Mouse (Mus musculus): Measurements from ENCODE around the gene Slc43a2. TPM values are rescaled to one million over a fixed set of nuclear protein-coding genes. Genes with fewer than 3 reads are reported as not detected.

The Slc43a2 gene
- polyA plus RNA-seq, 1 experiment from 2014 or later = 3.2 TPM

DNA sequence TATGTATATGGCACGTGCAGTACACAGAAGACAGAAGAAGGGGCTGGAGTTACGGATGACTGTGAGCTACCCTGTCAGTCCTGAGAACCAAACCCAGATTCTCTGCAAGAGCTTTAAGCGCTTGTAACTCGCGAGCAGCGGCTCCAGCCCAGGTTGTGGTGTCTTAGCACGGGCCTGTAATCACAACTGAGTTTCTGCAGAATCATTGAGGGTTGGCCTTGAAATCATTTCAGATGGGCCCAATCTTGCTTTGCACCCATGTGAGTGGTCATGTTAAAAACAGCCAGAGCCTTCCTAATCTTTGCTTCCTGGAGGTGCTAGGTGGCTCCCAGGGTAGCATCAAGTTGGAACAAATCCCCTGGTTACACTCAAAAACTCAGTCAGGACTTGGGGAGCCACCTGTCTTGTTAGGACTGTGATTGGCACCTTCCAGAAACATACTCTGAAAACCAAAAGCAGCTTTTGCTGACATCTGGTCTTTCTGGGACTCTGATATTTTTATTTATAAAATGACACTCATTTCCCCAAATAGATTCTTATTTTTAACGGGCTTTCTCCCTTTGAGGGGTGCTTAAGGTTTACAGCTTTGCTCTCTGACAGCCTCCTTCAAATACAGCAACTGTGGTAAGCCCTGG, 28.5 kb downstream of the Slc43a2 start:
- Histone ChIP-seq H3K4me3 (ENCODE audit: low read depth, low read length) (no peak overlapping the region), H3K9ac (replicated peaks; ENCODE audit: low read length) (no peak overlapping the region), H3K27ac (replicated peaks; ENCODE audit: low read depth, low read length) (no peak overlapping the region), H3K4me2 (ENCODE audit: low read depth, low read length) (no peak overlapping the region), H3K9me3 (replicated peaks; ENCODE audit: control insufficient read depth, low read length) (no peaks in the 10 kb centered on the region), H3K4me1 (ENCODE audit: control insufficient read depth, insufficient read depth, low read length) (no peaks in the 10 kb centered on the region), H3K36me3 (replicated peaks; ENCODE audit: control insufficient read depth, insufficient read depth, low read depth, low read length) (no peaks in the 10 kb centered on the region), H3K27me3 (ENCODE audit: control insufficient read depth, insufficient read depth, low read length) (no peaks in the 10 kb centered on the region)
- no peak for ATAC-seq (replicated peaks; ENCODE audit: insufficient number of reproducible peaks, low FRiP score, low TSS enrichment, low read depth)
- DNase-seq (ENCODE audit: low spot score) = no peak
- WGBS = 89% methylated on average over 8 of the region's 8 CpGs

DNA sequence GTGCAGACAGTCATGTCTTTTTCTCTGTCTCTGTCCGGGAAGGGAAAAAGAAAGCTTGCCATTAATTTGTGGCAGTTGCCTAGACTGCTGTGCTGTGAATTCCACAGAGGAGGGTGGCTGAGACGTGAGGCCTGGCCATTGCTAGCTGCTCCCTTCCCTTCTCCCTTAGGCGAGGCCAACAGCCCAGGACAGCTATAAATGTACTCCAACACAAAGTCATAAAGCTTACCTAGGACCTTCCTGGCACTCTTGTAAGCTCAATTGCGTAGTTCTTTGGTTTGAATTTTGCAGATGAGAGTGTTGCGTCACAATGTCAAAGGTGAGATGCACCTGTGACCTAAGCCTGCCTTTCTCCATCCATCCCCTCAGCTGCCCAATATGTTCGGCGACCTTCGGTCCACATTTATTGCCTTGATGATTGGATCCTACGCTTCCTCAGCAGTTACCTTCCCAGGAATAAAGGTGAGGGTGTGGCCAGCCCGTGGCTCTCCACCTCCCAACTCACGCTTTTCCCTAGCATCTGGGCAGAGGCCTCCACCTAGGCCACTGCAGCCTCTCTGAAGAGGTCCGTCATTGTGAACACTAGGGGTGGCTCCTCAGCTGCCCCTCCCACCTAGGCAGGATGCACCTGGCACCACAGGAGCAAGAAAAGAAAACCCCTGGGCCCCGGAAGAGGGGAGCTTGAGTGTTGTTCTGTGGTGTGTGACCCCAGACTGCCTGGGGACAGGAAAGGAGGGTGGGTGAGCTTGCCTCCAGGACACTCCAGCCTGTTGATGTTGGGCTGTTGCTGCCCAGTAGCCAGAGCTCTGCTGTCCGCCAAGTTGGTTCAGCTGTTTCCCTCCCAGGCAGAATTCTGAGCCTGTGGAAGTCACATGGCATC, 29.3 kb downstream of the Slc43a2 start:
- no peaks in the 10 kb centered on the region for H3K36me3 ChIP-seq (replicated peaks; ENCODE audit: control insufficient read depth, insufficient read depth, low read depth, low read length)
- WGBS = 75% methylated on average over 14 of the region's 14 CpGs
- ATAC-seq (replicated peaks; ENCODE audit: insufficient number of reproducible peaks, low FRiP score, low TSS enrichment, low read depth) (no peak), DNase-seq (ENCODE audit: low spot score) (no peak)
- H3K27ac ChIP-seq (replicated peaks; ENCODE audit: low read depth, low read length) = no peak overlapping the region
- no peaks in the 10 kb centered on the region for H3K9me3 ChIP-seq (replicated peaks; ENCODE audit: control insufficient read depth, low read length)
- H3K4me3 ChIP-seq (ENCODE audit: low read depth, low read length) = no peak overlapping the region
- H3K4me1 ChIP-seq (ENCODE audit: control insufficient read depth, insufficient read depth, low read length) = no peaks in the 10 kb centered on the region
- no peaks in the 10 kb centered on the region for H3K27me3 ChIP-seq (ENCODE audit: control insufficient read depth, insufficient read depth, low read length)
- no peak overlapping the region for H3K4me2 ChIP-seq (ENCODE audit: low read depth, low read length)
- H3K9ac ChIP-seq (replicated peaks; ENCODE audit: low read length) = no peak overlapping the region

DNA sequence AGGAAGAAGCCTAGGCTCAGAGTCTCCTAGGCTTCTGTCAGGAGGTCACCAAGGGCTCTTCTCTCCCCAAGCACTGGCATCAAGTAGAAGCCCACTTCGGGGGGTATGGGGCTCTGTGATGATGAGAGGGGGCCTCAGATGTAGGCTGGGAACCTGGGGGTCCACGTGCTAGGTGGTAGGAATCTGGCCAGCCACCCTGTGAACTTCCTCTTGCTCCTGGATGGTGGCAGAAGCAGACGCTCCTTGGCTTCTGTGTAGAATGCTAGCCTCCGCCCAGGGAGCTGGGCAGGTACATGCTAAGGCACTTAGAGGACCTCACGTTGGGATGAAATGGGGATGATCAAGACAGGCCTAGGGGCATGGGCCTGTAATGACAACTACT, 29.9 kb downstream of the Slc43a2 start:
- no peak for DNase-seq (ENCODE audit: low spot score)
- Histone ChIP-seq H3K9me3 (replicated peaks; ENCODE audit: control insufficient read depth, low read length) (no peaks in the 10 kb centered on the region), H3K36me3 (replicated peaks; ENCODE audit: control insufficient read depth, insufficient read depth, low read depth, low read length) (no peaks in the 10 kb centered on the region), H3K27ac (replicated peaks; ENCODE audit: low read depth, low read length) (no peak overlapping the region), H3K27me3 (ENCODE audit: control insufficient read depth, insufficient read depth, low read length) (no peaks in the 10 kb centered on the region), H3K4me1 (ENCODE audit: control insufficient read depth, insufficient read depth, low read length) (no peaks in the 10 kb centered on the region), H3K9ac (replicated peaks; ENCODE audit: low read length) (no peak overlapping the region), H3K4me2 (ENCODE audit: low read depth, low read length) (no peak overlapping the region), H3K4me3 (ENCODE audit: low read depth, low read length) (no peak overlapping the region)
- 86% methylated on average over 5 of the region's 5 CpGs for WGBS
- no peak for ATAC-seq (replicated peaks; ENCODE audit: insufficient number of reproducible peaks, low FRiP score, low TSS enrichment, low read depth)

DNA sequence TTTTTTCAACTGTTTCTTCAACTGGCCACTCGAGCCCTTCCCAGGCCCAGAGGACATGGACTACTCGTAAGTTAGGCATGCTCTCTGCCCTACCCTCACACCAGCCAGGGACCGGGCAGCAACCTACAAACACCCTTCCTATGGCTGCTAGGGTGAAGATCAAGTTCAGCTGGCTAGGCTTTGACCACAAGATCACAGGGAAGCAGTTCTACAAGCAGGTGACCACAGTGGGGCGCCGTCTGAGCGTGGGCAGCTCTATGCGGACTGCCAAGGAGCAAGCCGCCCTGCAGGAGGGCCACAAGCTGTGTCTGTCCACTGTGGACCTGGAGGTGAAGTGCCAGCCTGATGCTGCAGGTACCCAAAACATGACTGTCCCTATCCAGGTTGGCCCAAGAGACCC, 31.3 kb downstream of the Slc43a2 start:
- Histone ChIP-seq H3K36me3 (replicated peaks; ENCODE audit: control insufficient read depth, insufficient read depth, low read depth, low read length) (no peaks in the 10 kb centered on the region), H3K27me3 (ENCODE audit: control insufficient read depth, insufficient read depth, low read length) (no peaks in the 10 kb centered on the region), H3K9ac (replicated peaks; ENCODE audit: low read length) (no peak overlapping the region), H3K27ac (replicated peaks; ENCODE audit: low read depth, low read length) (no peak overlapping the region), H3K4me2 (ENCODE audit: low read depth, low read length) (no peak overlapping the region), H3K4me1 (ENCODE audit: control insufficient read depth, insufficient read depth, low read length) (no peaks in the 10 kb centered on the region), H3K9me3 (replicated peaks; ENCODE audit: control insufficient read depth, low read length) (no peaks in the 10 kb centered on the region), H3K4me3 (ENCODE audit: low read depth, low read length) (no peak overlapping the region)
- DNase-seq (ENCODE audit: low spot score) = no peak
- 85% methylated on average over 8 of the region's 8 CpGs for WGBS
- no peak for ATAC-seq (replicated peaks; ENCODE audit: insufficient number of reproducible peaks, low FRiP score, low TSS enrichment, low read depth)

DNA sequence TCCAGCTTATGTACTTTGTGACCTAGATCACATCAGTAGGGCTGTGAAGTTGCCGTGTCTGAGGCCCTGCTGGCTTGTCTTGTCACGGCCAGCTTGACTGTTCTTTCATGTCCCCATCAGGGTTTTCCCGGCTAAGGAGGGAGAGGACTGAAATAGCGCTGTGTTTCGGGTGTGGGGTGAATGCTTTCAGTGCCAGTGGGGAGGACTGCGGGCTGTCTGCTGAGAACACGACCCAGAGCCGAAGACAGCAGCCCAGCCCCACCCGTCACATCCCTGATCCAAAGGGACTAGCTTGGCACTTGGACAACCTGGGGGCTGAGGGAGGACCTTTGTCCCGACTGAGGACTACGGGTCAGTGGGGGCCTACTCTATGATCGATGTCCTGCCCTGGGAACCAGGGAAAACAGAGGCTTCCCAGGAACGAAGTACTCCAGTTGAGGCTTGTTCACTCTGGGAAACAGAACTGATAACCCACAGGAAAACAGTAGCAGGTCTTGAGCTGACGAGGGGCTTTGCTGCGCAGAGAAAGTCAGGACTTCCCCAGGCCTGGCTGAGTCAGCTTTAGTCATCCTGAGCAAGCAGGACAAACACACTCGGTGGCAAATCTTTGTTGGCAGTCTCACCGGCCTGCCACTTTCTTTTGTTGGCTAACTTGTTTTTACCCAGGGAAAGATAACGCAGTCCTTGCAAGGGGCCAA, 32.5 kb downstream of the Slc43a2 start:
- ATAC-seq (replicated peaks; ENCODE audit: insufficient number of reproducible peaks, low FRiP score, low TSS enrichment, low read depth) (no peak), DNase-seq (ENCODE audit: low spot score) (no peak)
- Histone ChIP-seq H3K36me3 (replicated peaks; ENCODE audit: control insufficient read depth, insufficient read depth, low read depth, low read length) (no peaks in the 10 kb centered on the region), H3K4me3 (ENCODE audit: low read depth, low read length) (no peak overlapping the region), H3K4me2 (ENCODE audit: low read depth, low read length) (no peak overlapping the region), H3K9ac (replicated peaks; ENCODE audit: low read length) (no peak overlapping the region), H3K9me3 (replicated peaks; ENCODE audit: control insufficient read depth, low read length) (no peaks in the 10 kb centered on the region), H3K4me1 (ENCODE audit: control insufficient read depth, insufficient read depth, low read length) (no peaks in the 10 kb centered on the region), H3K27ac (replicated peaks; ENCODE audit: low read depth, low read length) (no peak overlapping the region), H3K27me3 (ENCODE audit: control insufficient read depth, insufficient read depth, low read length) (no peaks in the 10 kb centered on the region)
- 75% methylated on average over 18 of the region's 18 CpGs for WGBS

DNA sequence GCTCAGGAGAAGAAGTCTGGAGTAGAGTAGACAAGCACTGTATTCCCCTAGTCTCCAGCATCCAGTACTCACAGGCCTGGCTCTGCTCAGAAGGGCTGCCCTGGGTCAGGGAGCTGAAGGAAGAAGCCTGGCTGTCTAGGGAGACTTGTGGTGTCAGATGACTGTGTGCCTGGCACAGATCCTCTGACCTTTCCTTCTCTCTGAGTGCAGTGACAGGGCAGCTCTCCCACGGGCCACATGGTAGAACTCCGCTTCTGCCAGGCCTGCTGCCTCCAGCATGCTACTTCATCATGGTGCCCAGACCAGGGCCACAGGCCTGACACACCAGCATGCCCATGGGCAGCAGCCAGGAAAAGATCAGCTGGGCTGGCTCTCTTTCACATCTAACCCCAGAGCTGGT, 34.4 kb downstream of the Slc43a2 start:
- Histone ChIP-seq H3K9me3 (replicated peaks; ENCODE audit: control insufficient read depth, low read length) (no peaks in the 10 kb centered on the region), H3K4me3 (ENCODE audit: low read depth, low read length) (no peak overlapping the region), H3K9ac (replicated peaks; ENCODE audit: low read length) (no peak overlapping the region), H3K4me2 (ENCODE audit: low read depth, low read length) (no peak overlapping the region), H3K27ac (replicated peaks; ENCODE audit: low read depth, low read length) (no peak overlapping the region), H3K27me3 (ENCODE audit: control insufficient read depth, insufficient read depth, low read length) (no peaks in the 10 kb centered on the region), H3K4me1 (ENCODE audit: control insufficient read depth, insufficient read depth, low read length) (no peaks in the 10 kb centered on the region), H3K36me3 (replicated peaks; ENCODE audit: control insufficient read depth, insufficient read depth, low read depth, low read length) (no peaks in the 10 kb centered on the region; the same call in none of the 2 replicates)
- 65% methylated on average over 2 of the region's 2 CpGs for WGBS
- ATAC-seq (replicated peaks; ENCODE audit: insufficient number of reproducible peaks, low FRiP score, low TSS enrichment, low read depth) = no peak
- DNase-seq (ENCODE audit: low spot score) = no peak

DNA sequence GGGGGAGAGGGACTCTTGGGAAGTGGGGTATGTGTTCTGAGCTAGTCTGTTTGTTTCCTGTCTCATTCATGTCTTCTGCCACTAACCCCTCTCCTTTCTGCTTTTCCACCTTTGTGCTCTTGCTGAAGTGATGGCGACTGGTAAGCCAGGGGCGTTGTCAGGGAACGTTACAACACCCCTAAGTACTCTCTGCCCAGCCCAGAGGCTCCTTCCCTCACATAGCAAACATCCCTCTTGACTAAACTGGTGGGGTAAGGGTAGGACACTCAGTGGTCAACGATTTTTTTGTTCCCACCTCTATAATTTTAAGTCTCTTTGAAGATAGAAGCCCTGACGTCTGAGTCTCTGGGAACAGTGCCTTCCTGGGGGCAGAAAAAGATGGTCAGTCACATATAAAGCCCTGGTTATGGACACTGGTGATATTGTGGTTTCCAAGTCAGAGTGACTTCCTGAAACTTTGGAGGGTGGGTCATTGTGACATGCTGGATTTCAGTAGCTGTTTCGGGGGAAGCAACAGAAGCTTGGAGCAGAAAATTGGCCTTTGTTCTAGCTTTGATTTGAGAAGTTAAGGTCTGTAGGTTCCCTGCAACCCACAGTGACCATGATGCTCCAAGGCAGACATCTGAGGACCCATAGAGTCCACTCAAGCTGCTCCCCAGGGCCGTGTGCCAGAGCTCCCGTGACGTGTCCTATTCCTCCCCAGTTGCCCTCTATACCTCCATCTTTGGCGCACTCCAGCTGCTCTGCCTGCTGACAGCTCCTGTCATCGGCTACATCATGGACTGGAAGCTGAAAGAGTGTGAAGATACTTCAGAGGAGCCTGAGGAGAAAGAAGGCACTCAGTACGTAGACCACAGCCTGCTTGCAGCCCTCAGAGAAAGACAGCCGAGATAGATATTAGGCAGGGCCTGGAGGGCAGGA, 35.0 kb downstream of the Slc43a2 start:
- H3K27ac ChIP-seq (replicated peaks; ENCODE audit: low read depth, low read length) = no peak overlapping the region
- no peak for ATAC-seq (replicated peaks; ENCODE audit: insufficient number of reproducible peaks, low FRiP score, low TSS enrichment, low read depth)

More for the DNA sequence above, 35.0 kb downstream of the Slc43a2 start:
- H3K9ac ChIP-seq (replicated peaks; ENCODE audit: low read length) = no peak overlapping the region
- no peak for DNase-seq (ENCODE audit: low spot score)
- H3K36me3 ChIP-seq (replicated peaks; ENCODE audit: control insufficient read depth, insufficient read depth, low read depth, low read length) = no peaks in the 10 kb centered on the region; the same call in none of the 2 replicates
- H3K27me3 ChIP-seq (ENCODE audit: control insufficient read depth, insufficient read depth, low read length) = no peaks in the 10 kb centered on the region
- H3K9me3 ChIP-seq (replicated peaks; ENCODE audit: control insufficient read depth, low read length) = no peaks in the 10 kb centered on the region
- H3K4me2 ChIP-seq (ENCODE audit: low read depth, low read length) = no peak overlapping the region
- 81% methylated on average over 13 of the region's 13 CpGs for WGBS
- no peaks in the 10 kb centered on the region for H3K4me1 ChIP-seq (ENCODE audit: control insufficient read depth, insufficient read depth, low read length)
- H3K4me3 ChIP-seq (ENCODE audit: low read depth, low read length) = no peak overlapping the region
